Mouse (Mus musculus): Measurements from ENCODE around the gene Slc35f6. TPM values are rescaled to one million over a fixed set of nuclear protein-coding genes. Genes with fewer than 3 reads are reported as not detected.

Slc35f6 gene
- polyA plus RNA-seq (2012; rRNA removed), result 29.4 TPM in 2 replicates

DNA sequence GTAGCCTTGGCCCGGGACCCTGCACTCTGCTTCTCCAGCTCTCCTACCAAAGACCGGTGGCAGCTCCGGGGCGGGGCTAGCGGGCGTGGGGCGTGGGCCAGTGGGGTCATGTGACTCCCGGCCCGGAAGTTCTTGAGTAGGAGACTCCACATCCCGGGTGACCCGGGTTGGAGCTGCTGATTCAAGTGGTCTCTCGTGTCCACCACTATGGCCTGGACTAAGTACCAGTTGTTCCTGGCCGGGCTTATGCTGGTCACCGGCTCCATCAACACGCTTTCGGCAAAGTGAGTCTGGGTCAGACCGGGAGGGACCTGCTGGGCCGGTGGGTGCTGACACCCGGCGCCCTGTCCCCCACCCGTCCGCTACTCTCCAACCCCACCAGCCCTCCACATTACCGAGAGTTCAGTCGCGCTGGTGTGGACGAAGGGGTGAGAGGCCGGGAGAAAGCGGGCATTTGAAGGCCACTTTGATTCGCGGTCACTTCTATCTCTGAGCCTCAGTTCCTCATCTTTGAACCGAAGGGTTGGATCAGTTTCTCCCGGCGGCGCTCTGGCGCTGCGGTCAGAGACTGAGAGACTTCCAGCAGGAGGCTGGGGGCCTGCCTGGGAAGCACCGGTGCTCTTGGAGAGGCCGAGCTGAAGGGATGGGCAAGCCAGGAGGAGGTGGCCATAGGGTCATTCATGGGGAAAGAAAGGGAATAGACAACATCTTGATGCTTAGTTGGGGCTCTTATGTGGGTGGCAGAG lies at the start of gene Slc35f6:
Gene Slc35f6 (plus strand): TSS at position 119 of the 746 bp plus-strand sequence.
- Histone ChIP-seq H3K36me3 (ENCODE audit: control insufficient read depth, insufficient read depth, low read length) (no peaks in the 10 kb centered on the region), H3K27me3 (ENCODE audit: control insufficient read depth, insufficient read depth, low read length) (no peaks in the 10 kb centered on the region), H3K4me3 (ENCODE audit: control insufficient read depth, low read depth, low read length) (peak within 1 kb of the TSS; percentile 94), H3K27ac (ENCODE audit: control insufficient read depth, insufficient read depth, low read depth, low read length) (peak within 1 kb of the TSS; percentile 58), H3K4me1 (ENCODE audit: control insufficient read depth, insufficient read depth, low read length) (peaks cover 12% of the 10 kb centered on the region)
- TF ChIP-seq POLR2A (IDR thresholded peaks at IDR 0.05; ENCODE audit: control insufficient read depth, low read depth, low read length), result peak; percentile 72
- no peak for TF ChIP-seq CTCF (IDR thresholded peaks at IDR 0.05; ENCODE audit: control insufficient read depth, insufficient read depth, insufficient replicate concordance, low read depth, low read length)

GRCm38 (mm10) chr5:30601397-30601796 lies 46.3 kb upstream of the Slc35f6 start:
- no peak overlapping the region for H3K4me3 ChIP-seq (ENCODE audit: control insufficient read depth, low read depth, low read length)
- TF ChIP-seq CTCF (IDR thresholded peaks at IDR 0.05; ENCODE audit: control insufficient read depth, insufficient read depth, insufficient replicate concordance, low read depth, low read length) (no peak), POLR2A (IDR thresholded peaks at IDR 0.05; ENCODE audit: control insufficient read depth, low read depth, low read length) (no peak)
- H3K27me3 ChIP-seq (ENCODE audit: control insufficient read depth, insufficient read depth, low read length), result no peaks in the 10 kb centered on the region
- H3K4me1 ChIP-seq (ENCODE audit: control insufficient read depth, insufficient read depth, low read length), result no peaks in the 10 kb centered on the region
- H3K27ac ChIP-seq (ENCODE audit: control insufficient read depth, insufficient read depth, low read depth, low read length), result no peak overlapping the region
- no peaks in the 10 kb centered on the region for H3K36me3 ChIP-seq (ENCODE audit: control insufficient read depth, insufficient read depth, low read length)

DNA sequence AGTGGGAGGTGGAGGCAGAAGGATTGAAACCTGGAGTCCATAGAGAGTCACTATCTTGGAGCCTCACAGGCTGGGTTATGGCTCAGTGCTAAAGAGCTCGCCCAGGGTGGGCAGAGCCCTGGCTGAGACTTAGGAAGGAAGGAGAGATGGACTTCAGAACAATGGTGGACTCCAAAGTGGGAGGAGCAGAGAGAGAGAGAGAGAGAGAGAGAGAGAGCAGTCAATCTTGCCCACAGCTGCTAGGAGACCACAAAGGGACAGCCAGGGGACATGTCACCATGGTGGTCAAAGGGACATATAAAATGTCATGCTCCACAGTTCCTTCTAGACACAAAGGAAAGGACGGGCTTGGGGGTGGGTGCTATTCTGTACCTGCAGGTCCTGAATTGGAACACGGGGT lies 44.5 kb upstream of the Slc35f6 start:
- TF ChIP-seq POLR2A (IDR thresholded peaks at IDR 0.05; ENCODE audit: control insufficient read depth, low read depth, low read length) (no peak), CTCF (IDR thresholded peaks at IDR 0.05; ENCODE audit: control insufficient read depth, insufficient read depth, insufficient replicate concordance, low read depth, low read length) (no peak)
- H3K27me3 ChIP-seq (ENCODE audit: control insufficient read depth, insufficient read depth, low read length), result no peaks in the 10 kb centered on the region
- no peaks in the 10 kb centered on the region for H3K4me1 ChIP-seq (ENCODE audit: control insufficient read depth, insufficient read depth, low read length)
- H3K4me3 ChIP-seq (ENCODE audit: control insufficient read depth, low read depth, low read length), result no peak overlapping the region
- H3K27ac ChIP-seq (ENCODE audit: control insufficient read depth, insufficient read depth, low read depth, low read length), result no peak overlapping the region
- H3K36me3 ChIP-seq (ENCODE audit: control insufficient read depth, insufficient read depth, low read length), result no peaks in the 10 kb centered on the region

DNA sequence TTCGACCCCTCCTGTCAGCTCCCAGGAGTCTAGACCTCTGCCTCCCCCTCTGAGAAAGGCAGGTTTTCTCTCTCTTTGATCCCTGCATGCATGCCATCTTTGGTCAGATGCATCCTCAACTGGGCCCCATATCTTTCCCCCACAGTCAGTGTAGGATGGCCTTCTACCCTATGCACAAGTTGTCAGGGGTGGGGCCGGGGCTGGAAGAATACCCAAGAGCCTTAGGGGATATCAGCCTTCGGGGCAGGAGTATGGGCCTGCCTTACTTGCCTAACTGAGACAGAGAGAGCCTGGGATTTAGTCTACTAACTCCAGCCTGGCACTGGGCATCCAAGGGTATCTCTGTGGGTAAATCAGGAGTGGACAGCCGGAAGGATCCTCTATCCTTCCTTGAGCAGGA lies 43.8 kb upstream of the Slc35f6 start:
- Histone ChIP-seq H3K4me1 (ENCODE audit: control insufficient read depth, insufficient read depth, low read length) (no peaks in the 10 kb centered on the region), H3K36me3 (ENCODE audit: control insufficient read depth, insufficient read depth, low read length) (no peaks in the 10 kb centered on the region), H3K4me3 (ENCODE audit: control insufficient read depth, low read depth, low read length) (no peak overlapping the region), H3K27me3 (ENCODE audit: control insufficient read depth, insufficient read depth, low read length) (no peaks in the 10 kb centered on the region), H3K27ac (ENCODE audit: control insufficient read depth, insufficient read depth, low read depth, low read length) (no peak overlapping the region)
- TF ChIP-seq POLR2A (IDR thresholded peaks at IDR 0.05; ENCODE audit: control insufficient read depth, low read depth, low read length), result no peak
- TF ChIP-seq CTCF (IDR thresholded peaks at IDR 0.05; ENCODE audit: control insufficient read depth, insufficient read depth, insufficient replicate concordance, low read depth, low read length), result no peak

GRCm38 (mm10) chr5:30604769-30605188 lies 43.0 kb upstream of the Slc35f6 start:
- no peak overlapping the region for H3K4me3 ChIP-seq (ENCODE audit: control insufficient read depth, low read depth, low read length)
- no peak overlapping the region for H3K27ac ChIP-seq (ENCODE audit: control insufficient read depth, insufficient read depth, low read depth, low read length)
- H3K36me3 ChIP-seq (ENCODE audit: control insufficient read depth, insufficient read depth, low read length), result no peaks in the 10 kb centered on the region
- no peaks in the 10 kb centered on the region for H3K27me3 ChIP-seq (ENCODE audit: control insufficient read depth, insufficient read depth, low read length)
- no peaks in the 10 kb centered on the region for H3K4me1 ChIP-seq (ENCODE audit: control insufficient read depth, insufficient read depth, low read length)
- TF ChIP-seq CTCF (IDR thresholded peaks at IDR 0.05; ENCODE audit: control insufficient read depth, insufficient read depth, insufficient replicate concordance, low read depth, low read length), result no peak
- no peak for TF ChIP-seq POLR2A (IDR thresholded peaks at IDR 0.05; ENCODE audit: control insufficient read depth, low read depth, low read length)

DNA sequence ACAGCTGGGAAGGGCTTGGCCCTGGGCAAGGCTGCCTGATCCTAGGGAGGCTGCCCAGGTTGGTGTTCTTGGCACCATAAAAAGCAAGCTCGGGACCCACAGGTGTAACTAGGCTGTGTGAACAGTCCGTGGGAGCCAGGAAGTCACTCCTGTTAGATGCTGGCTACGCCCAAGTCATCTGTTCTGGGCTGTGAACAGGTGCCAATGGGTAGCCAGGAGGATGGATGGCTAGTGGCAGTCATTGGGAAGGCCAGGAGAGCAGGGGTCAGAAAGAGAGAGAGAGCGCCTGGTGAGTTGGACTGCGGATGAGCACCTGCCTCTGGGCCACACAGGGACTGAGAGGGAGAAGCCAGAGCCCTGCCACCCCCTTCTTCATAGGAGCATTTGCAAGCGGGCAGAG lies 42.1 kb upstream of the Slc35f6 start:
- H3K4me1 ChIP-seq (ENCODE audit: control insufficient read depth, insufficient read depth, low read length), result no peaks in the 10 kb centered on the region
- no peaks in the 10 kb centered on the region for H3K36me3 ChIP-seq (ENCODE audit: control insufficient read depth, insufficient read depth, low read length)
- no peak overlapping the region for H3K4me3 ChIP-seq (ENCODE audit: control insufficient read depth, low read depth, low read length)
- no peaks in the 10 kb centered on the region for H3K27me3 ChIP-seq (ENCODE audit: control insufficient read depth, insufficient read depth, low read length)
- H3K27ac ChIP-seq (ENCODE audit: control insufficient read depth, insufficient read depth, low read depth, low read length), result no peak overlapping the region
- TF ChIP-seq POLR2A (IDR thresholded peaks at IDR 0.05; ENCODE audit: control insufficient read depth, low read depth, low read length), result no peak
- TF ChIP-seq CTCF (IDR thresholded peaks at IDR 0.05; ENCODE audit: control insufficient read depth, insufficient read depth, insufficient replicate concordance, low read depth, low read length), result no peak

GRCm38 (mm10) chr5:30606424-30607073 lies 41.2 kb upstream of the Slc35f6 start:
- Histone ChIP-seq H3K27ac (ENCODE audit: control insufficient read depth, insufficient read depth, low read depth, low read length) (no peak overlapping the region), H3K4me3 (ENCODE audit: control insufficient read depth, low read depth, low read length) (no peak overlapping the region), H3K4me1 (ENCODE audit: control insufficient read depth, insufficient read depth, low read length) (no peaks in the 10 kb centered on the region), H3K36me3 (ENCODE audit: control insufficient read depth, insufficient read depth, low read length) (no peaks in the 10 kb centered on the region), H3K27me3 (ENCODE audit: control insufficient read depth, insufficient read depth, low read length) (no peaks in the 10 kb centered on the region)
- TF ChIP-seq POLR2A (IDR thresholded peaks at IDR 0.05; ENCODE audit: control insufficient read depth, low read depth, low read length) (no peak), CTCF (IDR thresholded peaks at IDR 0.05; ENCODE audit: control insufficient read depth, insufficient read depth, insufficient replicate concordance, low read depth, low read length) (no peak)

All from testis, adult 2 months (tissue).